Mouse (Mus musculus) small intestine, adult 2 months (tissue): Measurements from ENCODE around the gene Scml4.

Experiments used
- CTCF ChIP-seq: fragments of 200-500 bp; IDR thresholded peaks from 2 replicates; pipeline ENCODE4 v1.5.1; 2012; ENCODE audit warnings: low read depth, mild to moderate bottlenecking, control low read depth, inconsistent platforms, low read length, moderate library complexity, mixed read lengths; ENCODE audit not compliant: insufficient replicate concordance, insufficient read length; ENCODE audit errors: extremely low read depth
- POLR2A ChIP-seq: fragments of 200-500 bp; IDR thresholded peaks from 2 replicates; pipeline ENCODE4 v1.6.1; 2012; ENCODE audit warnings: low read depth, mild to moderate bottlenecking, control low read depth, inconsistent platforms, low read length, moderate library complexity

GRCm38 (mm10) chr10:42838106-42838505, 22.1 kb upstream of the Scml4 start:
- TF ChIP-seq CTCF (no peak), POLR2A (no peak)
